Mouse (Mus musculus): ENCODE results near the gene Serinc4.
A peak's percentile ranks its signal among the peaks of the same experiment; 100 is the strongest.

Gene Serinc4

GRCm38 (mm10) chr2:121448136-121448535, 8.4 kb downstream of the Serinc4 start:
- DNase-seq (ENCODE audit: low spot score in 2 of 2): peak; percentile 32 to 54

DNA sequence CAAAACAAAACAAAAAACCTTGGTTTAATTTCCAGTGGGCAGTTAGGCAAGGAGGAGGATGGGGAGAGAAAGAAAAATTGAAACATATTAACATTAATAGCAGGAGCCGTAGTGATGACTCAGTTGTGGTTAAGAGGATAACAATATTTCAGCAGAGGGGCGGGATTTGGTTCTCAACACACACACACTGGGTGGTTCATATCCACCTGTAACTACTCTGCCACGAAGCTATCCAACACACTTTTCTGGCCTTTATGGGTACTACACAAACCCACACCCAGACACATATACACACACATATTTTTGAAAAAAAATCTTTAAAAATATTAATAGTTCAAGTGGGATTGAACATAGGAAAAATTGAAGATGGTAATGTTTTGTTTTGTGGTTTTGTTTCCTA, 9.6 kb downstream of the Serinc4 start:
- no peak for DNase-seq (ENCODE audit: low spot score in 2 of 2)

GRCm38 (mm10) chr2:121446506-121446905, 10.1 kb downstream of the Serinc4 start:
- no peak for DNase-seq (ENCODE audit: low spot score in 2 of 2)

- no peak for DNase-seq (ENCODE audit: low spot score in 2 of 2)
Observed at GRCm38 (mm10) chr2:121445117-121445516, 11.5 kb downstream of the Serinc4 start.

- no peak for DNase-seq (ENCODE audit: low spot score in 2 of 2)
Observed at GRCm38 (mm10) chr2:121444178-121444577, 12.4 kb downstream of the Serinc4 start, which contains the start of gene Ell3. TSS of gene Ell3 (minus strand) at chr2:121444278.

- DNase-seq (ENCODE audit: low spot score in 2 of 2): no peak
Observed at GRCm38 (mm10) chr2:121443068-121443349, 13.6 kb downstream of the Serinc4 start.

DNA sequence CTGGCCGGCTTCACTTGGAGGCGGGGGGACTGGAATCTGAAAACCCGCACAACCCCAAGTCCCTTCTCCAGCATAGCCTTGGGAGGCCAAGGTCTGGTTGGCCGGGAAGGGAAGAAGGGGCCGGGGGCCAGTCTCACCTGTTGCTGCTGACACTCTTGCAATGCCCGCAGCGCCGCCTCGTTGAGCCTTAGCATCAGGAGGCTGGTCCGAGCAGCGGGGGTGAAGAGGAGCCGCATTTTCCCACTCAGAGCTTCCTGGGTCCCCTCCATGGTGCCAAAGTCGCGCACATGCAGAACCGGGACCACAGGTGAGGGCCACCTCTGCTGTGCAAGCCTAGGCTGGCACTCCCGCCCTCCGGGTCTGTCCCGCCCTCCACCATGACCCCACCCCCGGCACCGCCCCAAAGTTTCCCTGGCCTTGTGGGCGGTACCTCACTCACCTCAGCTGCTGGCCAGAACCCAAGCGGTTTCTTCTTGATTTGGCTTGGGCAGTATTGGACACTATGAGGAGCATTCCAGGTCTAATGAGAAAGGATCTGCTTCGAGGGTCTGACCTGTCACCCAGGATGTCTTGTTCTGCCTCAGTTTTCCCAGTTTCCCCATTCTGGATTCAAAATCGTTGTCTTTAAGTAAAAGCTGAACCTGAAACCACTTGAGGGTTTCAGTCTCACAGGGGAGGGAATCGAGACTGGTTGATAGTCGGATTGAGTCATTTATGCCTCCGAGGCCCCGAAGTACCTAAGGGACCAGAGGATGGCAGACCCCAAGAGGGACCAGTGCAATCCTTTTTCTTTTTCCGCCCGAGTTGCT, 14.1 kb downstream of the Serinc4 start:
- DNase-seq (ENCODE audit: low spot score in 2 of 2): peak; percentile 79 to 84

DNA sequence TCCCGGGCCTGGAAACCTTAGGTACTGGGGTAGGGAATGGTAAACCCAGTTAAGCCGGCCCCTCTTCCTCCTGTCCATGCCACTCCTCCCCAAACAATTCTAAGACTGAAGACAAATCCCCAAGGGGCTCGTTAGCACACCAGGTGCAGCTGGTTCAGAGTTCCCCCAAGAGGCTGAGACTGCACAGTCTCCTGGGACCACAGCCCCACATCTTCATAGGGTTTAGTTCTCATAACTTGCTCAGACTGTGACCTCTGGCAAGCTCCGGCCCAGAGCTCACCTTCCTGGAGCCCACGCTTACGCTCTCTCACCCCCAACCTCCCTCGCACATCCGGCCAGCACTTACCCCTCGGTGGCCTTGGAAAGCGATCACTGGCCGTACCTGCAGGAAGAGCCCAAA, 14.8 kb downstream of the Serinc4 start:
- peak; percentile 88 to 89 for DNase-seq (ENCODE audit: low spot score in 2 of 2)

DNA sequence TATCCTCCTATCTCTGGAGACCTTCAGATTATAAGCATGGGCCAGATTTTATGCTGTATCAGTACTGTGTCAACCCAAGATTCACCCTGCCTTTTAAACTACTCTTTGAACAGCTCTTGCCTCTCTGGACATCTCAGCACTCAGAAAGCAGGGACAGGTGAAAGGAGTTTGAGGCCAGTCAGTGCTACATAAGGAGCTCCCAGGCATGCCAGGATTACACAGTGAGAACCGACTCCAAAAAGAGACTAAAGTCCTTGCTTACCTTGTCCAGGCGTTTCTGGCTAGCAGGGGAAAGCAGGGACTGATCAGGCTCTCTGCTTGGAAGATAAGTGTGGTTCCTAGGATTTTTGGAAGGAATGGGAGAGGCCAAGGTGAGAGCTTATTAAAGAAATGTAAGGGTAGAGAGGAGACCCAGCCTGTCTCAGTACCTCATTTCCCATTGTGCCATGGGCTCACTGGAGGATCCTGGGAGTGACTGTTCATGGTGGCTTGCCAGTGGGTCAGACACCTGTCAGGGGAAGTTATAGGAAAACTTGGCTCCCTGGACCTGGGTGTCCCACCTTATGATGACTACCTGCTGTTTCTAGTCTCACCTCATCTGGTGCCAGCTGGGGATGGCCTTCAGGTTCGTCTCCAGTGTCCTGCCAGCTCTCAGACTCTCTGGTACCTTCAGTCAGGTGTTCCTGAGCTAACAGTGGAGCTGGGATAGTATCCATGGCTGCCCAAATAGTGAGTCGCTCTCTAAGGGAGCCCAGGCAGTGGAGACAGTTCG, 15.6 kb downstream of the Serinc4 start:
- DNase-seq (ENCODE audit: low spot score in 2 of 2): no peak

GRCm38 (mm10) chr2:121439746-121440145, 16.8 kb downstream of the Serinc4 start:
- no peak for DNase-seq (ENCODE audit: low spot score in 2 of 2)

DNA sequence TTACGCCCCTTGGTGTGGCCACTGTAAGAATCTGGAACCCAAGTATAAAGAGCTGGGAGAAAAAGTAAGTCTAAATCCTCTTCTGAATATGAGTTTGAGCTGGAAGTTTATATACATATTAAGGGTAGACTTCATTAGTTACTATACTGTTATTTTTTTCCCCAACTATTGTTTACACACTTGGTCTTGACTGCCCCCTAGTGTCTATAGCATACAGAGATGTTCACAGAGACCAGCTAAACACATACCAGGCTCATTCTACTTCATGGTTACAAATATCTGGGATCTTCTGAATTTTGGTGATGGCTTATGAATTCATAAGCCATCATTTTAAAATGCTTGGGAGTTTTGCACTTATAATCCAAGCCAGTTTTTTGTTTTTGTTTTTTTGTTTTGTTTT, 21.7 kb downstream of the Serinc4 start:
- peak in 1 of 2 experiments; percentile 43 for DNase-seq (ENCODE audit: low spot score in 2 of 2)

DNA sequence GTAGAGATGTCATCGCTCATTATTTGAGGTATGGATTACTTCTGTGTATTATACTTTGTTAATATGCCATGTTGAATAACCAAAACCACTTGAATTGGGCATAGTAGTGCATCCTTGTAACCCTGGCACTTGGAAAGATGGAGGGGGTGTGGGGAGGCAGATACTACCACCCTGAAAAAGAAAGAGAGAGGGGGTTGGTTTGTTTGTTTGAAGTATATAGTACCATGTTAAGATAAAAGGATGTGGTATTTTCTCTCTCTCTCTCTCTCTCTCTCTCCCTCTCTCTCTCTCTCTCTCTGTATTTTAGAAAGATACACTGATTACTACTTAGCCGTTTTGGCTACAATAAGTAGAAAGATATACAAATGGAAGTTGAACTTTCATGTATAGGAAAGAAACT, 30.7 kb downstream of the Serinc4 start:
- DNase-seq (ENCODE audit: low spot score in 2 of 2): no peak

DNA sequence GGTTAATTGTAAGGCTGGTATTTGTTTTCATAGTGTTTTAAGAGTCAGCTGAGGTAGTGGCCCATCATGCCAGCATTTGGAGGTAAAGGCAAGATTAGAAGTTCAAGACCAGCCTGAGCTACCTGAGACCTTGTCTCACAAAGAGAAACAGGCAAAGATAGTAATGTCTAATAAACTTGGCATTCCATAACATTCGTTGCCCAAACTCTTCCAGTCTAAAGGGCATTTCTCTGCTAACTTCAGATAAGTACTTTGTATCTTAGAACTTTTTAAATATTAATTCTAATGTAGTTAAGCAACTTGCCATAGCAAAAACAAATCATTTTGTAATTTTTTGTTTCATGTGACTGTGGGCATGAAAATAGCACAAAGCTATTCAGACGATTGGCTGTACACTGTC, 33.4 kb downstream of the Serinc4 start:
- no peak for DNase-seq (ENCODE audit: low spot score in 2 of 2)

DNA sequence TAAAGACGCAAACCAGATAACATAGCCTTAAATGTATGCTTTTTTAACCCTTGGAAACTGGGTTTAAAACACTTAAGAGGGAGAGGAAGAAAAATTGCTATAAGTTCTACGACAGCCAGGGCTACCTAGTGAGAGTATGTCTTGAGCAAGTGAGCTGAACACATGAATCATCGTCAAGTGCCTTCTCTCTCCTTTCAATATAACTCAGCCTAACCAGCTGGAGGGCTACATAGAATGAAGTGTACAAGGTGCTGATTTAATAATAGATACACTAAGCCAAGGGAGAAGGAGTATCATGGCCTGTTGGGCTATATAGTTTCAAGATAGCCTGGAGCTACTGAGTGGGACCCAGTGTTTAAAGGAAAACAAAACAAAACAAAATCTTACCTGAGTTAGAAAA, 38.1 kb downstream of the Serinc4 start:
- DNase-seq (ENCODE audit: low spot score in 2 of 2): no peak

DNA sequence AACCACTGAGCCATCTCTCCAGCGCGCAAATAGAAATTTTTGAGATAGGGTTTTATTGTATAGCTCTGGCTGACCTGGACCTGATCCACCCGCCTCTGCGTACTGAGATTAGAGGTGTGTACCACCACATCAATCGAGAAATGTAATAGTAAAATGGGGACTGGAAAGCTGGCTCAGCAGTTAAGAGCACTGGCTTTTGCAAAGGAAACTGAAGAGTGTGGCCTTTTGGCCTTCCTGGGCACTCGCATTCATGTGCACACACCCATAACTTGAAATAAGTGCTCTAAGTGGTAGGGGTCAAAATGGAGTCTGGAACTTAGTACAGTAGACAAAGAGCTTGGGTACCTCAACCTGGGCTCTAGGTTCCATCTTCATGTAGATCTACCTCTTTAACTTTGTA, 40.2 kb downstream of the Serinc4 start:
- DNase-seq (ENCODE audit: low spot score in 2 of 2): no peak

- no peak for DNase-seq (ENCODE audit: low spot score in 2 of 2)
Observed at GRCm38 (mm10) chr2:121415591-121415990, 41.0 kb downstream of the Serinc4 start.

GRCm38 (mm10) chr2:121415103-121415502, 41.5 kb downstream of the Serinc4 start:
- DNase-seq (ENCODE audit: low spot score in 2 of 2): no peak

- DNase-seq (ENCODE audit: low spot score in 2 of 2): peak; percentile 39 to 40
Observed at GRCm38 (mm10) chr2:121414139-121414685, 42.4 kb downstream of the Serinc4 start.

GRCm38 (mm10) chr2:121413387-121414042, 43.1 kb downstream of the Serinc4 start, which contains the start of the genes Pdia3 and Catsper2:
TSS of gene Pdia3 (plus strand) at chr2:121413775.
TSS of gene Catsper2 (minus strand) at chr2:121413792.
- peak; percentile 96 to 97 for DNase-seq (ENCODE audit: low spot score in 2 of 2)

DNA sequence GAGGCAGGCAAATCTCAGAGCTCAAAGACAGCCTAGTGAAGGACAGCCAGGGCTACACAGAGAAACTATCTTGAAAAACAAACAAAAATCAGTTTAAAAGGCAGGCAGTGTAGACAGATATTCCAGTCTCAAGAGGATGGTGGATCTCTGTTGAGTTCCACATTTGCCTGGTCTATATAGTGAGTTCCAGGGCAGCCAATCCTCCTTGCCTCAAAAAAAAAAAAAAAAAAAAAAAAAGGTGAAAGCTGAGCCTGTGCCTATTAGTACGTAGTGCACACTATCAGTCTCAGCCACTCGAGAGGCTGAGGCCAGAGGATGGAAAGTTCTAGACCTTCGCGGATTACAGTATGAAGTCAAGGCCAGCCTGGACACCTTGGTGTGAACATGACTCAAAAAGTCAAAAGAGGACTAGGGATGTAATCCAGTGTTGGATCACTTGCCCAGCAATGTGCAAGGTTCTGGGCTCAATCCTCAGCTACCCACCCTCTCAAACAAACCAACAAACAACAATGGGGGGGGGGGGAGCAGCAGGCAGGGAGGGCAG, 43.7 kb downstream of the Serinc4 start:
- DNase-seq (ENCODE audit: low spot score in 2 of 2): peak; percentile 2 to 18

DNA sequence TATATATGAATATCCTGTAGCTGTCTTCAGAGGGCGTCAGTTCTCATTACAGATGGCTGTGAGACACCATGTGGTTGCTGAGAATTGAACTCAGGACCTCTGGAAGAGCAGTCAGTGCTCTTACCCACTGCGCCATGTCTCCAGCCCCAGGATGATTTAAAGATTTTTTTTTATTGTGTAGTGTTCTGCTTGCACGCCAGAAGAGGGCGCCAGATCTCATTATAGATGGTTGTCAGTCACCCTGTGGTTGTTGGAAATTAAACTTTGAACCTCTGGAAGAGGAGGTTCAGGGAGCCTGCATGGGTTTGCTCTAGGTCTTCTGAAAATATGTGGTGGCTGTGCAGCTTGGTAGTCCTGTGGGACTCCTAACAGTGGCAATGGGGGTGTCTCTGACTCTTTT, 48.4 kb downstream of the Serinc4 start:
- DNase-seq (ENCODE audit: low spot score in 2 of 2): peak; percentile 36 to 45

GRCm38 (mm10) chr2:121403296-121403695, 53.3 kb downstream of the Serinc4 start:
- no peak for DNase-seq (ENCODE audit: low spot score in 2 of 2)

All from spleen, postnatal 36 days (tissue).